Mouse (Mus musculus): ENCODE measurements around the gene Thada.

Thada gene

GRCm38 (mm10) chr17:84185581-84186450, 280.2 kb downstream of the Thada start:
- peak; percentile 79 for DNase-seq (ENCODE audit: low read depth)

DNA sequence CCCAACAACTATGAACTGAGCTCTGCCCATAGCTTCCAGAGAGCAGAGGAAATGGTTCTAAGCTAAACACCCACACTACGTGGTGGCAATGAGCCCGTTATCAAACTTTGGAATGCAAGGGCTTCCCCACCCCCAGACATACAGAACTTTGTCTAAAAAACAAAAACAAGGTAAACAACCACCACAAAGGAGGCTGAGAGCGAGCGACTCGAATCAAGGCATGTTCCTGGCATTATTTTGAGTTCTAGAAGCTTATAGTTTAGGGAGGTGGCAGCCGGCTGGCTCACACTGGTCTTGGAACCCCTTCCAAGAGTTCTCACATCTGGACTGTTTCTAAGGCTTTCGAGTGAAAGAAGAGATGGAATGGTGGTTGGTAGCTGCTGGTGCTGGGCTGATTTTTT, 281.0 kb downstream of the Thada start:
- peak; percentile 77 for DNase-seq (ENCODE audit: low read depth)

DNA sequence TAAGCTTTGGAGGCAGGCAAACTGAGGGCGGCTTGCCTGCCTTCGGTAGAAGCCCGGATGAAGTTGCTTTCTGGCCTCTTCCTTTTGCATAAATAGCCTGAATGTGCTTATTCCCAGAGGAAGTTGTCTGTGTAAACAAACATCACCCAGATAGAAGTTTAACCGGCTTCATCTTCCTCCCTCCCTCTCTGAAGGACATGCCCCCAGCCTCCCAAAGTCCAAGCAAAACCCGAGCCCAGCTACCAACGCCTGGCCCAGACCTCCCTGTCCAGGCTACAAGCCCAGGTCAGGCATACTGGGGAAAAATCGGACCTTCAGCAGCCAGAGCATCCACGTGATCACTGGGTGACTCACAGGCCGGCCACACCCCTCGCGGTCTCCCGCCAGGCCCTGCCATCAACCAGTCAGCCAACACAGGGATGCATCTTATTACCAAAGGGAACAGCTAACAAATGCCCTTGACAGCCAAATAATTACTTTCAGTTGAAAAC, 282.7 kb downstream of the Thada start:
- DNase-seq (ENCODE audit: low read depth), result peak; percentile 80

DNA sequence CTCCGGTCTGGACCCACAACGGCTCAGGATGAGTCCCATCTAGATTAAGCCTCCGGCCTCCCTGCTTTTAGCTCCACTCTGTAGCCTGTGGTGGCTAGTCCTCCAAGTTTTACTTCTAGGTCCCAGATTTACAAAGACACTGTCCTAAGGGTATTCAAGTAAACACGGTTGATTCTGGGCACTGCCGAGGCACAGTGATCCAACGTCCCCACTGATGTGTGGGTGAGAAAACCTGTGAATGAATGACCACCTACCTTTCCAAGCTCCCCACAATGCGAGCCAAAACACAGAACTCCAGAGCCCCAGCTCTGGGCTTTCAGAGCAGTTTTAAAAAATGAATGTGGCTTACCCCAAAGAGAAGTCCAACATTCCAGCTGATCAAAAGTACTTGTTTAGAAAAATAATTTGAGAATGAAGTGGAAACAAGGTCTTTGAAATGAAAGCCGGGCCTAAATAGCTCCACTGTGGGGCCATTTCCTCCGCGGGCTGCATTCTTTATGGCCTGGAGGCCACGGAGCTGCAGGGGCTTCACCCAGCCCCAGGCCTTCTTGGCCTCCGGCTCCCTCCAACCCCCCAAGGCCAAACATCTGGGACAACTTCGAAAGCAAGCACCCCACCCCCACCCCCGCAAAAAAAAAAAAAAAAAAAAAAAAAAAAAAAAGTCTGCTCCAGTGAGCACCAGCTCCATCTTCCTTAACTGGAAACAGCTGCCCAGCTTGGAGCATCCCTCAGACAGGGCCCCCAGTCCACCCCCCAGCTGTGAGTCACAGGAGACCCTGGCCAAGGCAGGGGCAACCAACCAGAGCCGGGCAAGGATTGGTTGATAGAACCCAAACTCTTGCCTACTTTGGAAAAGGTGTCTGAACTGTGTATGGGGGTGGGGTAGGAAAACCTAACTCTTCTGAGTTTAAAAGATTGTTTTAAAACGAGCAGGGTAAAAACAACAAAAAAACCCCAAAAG, 283.4 kb downstream of the Thada start:
- peak; percentile 71 for DNase-seq (ENCODE audit: low read depth)

GRCm38 (mm10) chr17:84181502-84182310, 284.3 kb downstream of the Thada start:
- peak; percentile 88 for DNase-seq (ENCODE audit: low read depth)

DNA sequence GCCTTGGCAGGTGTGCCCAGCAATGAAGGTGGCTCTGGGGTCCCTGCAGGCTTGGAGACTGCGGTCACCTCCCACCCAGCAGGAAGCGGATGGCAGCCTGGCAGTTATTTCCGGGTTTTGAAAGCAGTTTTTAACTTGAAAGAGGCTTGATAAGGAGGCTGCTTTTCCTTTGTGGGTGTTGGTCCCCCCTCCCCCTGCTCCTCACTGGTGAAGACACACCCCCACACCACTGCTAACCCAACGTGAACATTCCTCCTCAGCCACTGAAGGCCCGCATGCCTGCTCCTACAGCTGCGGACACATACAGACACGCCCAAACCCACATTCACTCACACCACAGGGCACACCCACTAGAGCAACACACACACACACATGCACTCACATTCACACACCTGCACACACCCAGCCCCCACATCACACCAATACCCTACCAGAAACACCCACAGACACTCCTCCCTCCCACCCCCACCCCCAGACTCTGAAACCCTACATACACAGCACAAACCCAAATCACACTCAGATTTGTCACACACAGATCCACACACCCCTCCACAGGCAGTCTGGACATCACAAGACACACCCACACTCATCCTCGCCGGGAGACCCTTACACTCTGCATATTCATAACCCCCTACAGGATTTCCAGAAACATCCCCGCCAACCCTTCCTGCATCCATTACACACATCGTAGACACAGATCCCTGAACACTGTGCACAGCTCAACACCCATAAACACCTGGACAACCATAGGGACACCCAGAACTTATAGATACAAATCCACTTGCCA, 285.1 kb downstream of the Thada start:
- peak; percentile 92 for DNase-seq (ENCODE audit: low read depth)

GRCm38 (mm10) chr17:84179973-84180365, 286.0 kb downstream of the Thada start:
- no peak for DNase-seq (ENCODE audit: low read depth)

DNA sequence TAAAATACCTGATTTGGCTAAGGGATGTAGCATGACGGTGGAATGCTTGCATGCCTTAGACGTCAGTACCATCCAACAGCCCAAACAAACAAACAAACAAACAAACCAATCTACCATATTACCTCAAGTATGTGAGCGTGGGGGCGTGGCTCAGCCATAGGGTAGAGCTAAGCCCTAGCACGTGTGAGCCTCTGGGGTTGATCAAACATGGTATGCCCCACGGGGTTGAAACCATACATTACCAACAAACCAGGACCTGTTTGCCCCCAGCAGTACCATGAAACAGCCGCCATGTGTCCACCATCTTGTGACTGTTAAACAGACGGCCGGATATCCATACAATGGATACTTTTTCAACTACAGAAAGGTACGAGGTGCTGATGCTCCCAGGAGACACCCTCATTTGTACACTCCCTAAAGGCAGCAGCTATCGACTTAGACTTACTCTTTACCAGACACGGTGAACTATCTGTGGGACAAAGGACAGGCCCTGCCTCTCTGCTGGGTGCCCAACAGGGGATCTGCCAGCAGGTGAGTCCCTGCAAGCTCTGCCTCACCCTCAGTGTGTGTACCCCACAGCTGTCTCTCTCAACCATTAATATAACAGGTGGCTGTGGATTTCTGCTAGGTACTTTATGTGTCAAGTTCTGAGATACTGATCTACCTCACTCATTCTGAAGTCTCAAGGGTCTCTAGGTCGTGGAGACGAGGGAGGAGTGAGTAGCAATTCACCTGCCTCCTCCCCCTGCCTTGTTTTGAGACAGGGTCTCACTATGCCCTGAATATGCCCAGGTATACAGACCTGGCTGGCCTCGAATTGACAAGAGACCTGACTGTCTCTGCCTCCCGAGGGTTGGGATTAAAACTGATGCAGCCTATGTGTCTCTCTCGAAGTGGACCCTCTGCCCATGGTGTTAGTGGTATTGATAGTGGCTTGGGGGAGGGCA, 286.7 kb downstream of the Thada start:
- peak; percentile 42 for DNase-seq (ENCODE audit: low read depth)

- DNase-seq (ENCODE audit: low read depth), result peak; percentile 48
Observed at GRCm38 (mm10) chr17:84177481-84177880, 288.5 kb downstream of the Thada start.

- no peak for DNase-seq (ENCODE audit: low read depth)
Observed at GRCm38 (mm10) chr17:84176446-84176845, 289.6 kb downstream of the Thada start.

DNA sequence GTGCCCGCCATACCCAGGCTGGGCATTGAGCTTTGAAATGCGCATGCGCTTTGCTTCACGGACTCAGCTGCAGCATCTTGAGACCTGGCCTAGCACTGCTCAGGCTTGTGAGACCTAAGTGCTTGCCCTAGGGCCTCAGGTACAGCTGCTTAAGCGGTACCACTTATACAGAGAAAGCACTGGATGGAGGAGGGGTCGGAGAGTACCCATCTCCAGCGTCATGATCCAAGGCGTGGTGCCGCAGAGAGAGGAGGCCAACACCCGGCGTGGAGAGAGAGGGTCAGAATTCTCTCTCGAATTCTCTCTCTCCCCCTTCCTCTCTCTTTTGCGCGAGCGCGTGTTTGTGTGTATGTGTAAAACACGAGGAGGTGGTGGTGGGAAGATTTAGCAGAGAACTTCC, 290.8 kb downstream of the Thada start:
- no peak for DNase-seq (ENCODE audit: low read depth)

DNA sequence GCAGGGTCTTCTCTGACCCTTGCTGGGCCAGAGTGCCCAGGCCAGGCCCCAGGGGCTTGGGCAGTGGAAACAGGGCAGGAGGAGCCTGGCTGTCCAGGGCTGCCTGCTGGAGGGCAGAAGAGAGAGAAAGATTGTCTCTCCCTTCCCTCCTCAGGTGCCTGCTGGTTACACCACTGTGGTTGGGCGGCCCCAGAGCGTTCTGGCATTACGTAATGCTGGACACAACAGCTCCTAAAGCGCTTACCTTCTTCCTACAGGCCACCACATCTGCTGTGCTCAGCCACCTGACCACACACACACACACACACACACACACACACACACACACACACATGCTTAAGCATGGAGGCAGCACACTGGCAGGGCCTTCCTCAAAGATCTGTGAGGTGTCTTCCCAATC, 298.6 kb downstream of the Thada start:
- DNase-seq (ENCODE audit: low read depth), result no peak

DNA sequence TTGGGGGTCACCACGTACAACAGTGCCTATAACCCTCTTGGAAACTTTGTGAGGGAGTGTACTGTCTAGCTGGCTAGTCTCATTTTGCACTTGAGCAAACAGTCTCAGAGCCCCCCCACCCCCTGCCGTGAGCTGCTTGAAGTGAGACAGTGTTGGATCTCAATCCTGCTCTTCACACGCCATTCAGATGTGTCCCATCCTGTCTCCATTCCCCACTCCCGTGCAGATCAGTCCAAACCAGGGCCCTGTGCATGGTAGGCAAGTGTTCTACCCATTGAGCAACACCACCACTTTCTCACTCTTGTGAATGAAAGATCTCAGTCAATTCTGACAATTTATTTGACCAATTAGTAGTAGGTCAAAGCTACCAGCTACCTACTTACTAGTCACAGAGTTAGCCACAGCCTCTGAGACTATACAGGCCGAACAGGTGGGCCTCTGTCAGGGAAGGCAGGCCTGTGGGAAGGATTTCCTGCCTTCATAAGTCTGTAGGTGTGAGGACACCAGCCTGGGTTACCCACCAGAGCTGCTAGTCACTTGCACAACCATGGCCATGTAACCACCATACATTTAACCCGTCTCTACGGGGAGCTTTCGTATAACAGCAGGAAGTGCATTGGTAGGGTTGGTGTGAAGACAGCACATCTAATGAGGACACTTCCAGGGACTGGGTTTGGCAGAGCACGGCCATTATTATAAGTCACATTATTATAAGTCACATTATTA, 299.7 kb downstream of the Thada start:
- DNase-seq (ENCODE audit: low read depth), result no peak

- no peak for DNase-seq (ENCODE audit: low read depth)
Observed at GRCm38 (mm10) chr17:84165735-84166134, 300.3 kb downstream of the Thada start.

DNA sequence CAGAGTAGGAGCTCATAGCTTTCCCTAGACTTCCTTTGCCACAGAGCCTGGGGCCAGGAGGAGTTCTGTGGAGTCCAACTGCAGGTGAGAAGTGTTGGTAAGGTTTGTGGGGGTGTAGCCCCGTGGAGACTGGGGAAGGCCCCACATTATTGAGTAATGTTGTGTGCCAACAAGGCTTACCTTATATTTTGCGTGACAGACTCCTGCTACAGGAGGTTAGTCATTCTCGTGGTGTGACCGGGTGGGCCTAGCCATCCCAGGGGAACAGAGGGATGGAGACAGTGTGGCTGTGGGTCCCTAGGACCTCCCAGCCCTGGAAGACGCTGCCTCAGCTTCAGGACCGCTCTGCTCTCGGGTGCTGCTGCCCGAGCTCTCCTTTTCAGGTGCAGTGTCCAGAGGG, 301.9 kb downstream of the Thada start:
- no peak for DNase-seq (ENCODE audit: low read depth)

DNA sequence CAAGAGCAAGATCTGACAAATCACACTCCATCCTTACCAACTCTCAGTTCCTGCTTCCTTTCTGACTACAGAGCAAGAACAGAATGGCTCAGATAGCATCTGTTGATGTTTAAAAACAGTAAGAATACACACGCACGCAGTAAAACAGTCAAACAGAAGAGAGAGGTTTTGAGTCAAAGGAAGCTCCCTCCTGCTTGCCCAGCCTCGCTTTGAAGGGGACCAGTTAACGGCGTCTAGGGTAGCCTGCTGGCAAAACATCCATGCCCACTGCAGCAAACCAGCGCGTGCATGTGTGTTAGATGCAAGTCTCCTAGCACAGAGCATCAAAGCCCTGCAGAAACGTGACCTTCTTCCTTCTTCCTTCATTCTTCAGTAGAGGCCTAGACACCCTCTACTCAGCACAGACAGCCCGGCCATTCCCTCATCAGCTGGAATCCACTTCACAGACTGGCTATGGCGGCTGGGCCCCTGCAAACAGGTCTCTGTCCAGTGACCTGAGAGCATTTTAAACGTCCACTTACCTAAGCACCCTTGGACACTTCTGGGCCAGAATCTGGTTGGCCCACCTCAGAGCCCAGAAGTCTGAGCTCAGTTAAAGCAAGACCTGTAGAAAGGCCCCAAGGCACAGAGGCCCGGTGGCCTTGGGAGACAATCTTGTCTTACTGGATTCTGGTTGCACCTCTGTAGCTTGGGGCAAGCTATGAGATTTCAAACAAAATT, 302.8 kb downstream of the Thada start:
- peak; percentile 76 for DNase-seq (ENCODE audit: low read depth)

- DNase-seq (ENCODE audit: low read depth), result no peak
Observed at GRCm38 (mm10) chr17:84162211-84162760, 303.7 kb downstream of the Thada start.

- DNase-seq (ENCODE audit: low read depth), result peak; percentile 54
Observed at GRCm38 (mm10) chr17:84161231-84161854, 304.7 kb downstream of the Thada start.

Measured in induced T-regulatory cell, adult 2 months (primary cell).